Mouse (Mus musculus) left cerebral cortex, adult 11 months (tissue): Measurements from ENCODE around the gene Cd200.
A peak's percentile ranks its signal among the peaks of the same experiment; 100 is the strongest.
"Not testable (repeated sequence)": the region's sequence is repeated elsewhere in the genome, so short reads cannot be mapped to it uniquely, and the experiment has no call there.

Source experiments
- DNase-seq: peaks from one replicate; pipeline ENCODE4 v3.0.0; 2022; ENCODE audit warnings: low spot score

Gene Cd200

GRCm38 (mm10) chr16:45408425-45409063 lies at the start of gene Cd200:
Gene Cd200, minus strand, starts transcription at chr16:45409053.
- DNase-seq, result peak; percentile 42

GRCm38 (mm10) chr16:45454762-45455161 lies 45.9 kb upstream of the Cd200 start:
- no peak for DNase-seq

DNA sequence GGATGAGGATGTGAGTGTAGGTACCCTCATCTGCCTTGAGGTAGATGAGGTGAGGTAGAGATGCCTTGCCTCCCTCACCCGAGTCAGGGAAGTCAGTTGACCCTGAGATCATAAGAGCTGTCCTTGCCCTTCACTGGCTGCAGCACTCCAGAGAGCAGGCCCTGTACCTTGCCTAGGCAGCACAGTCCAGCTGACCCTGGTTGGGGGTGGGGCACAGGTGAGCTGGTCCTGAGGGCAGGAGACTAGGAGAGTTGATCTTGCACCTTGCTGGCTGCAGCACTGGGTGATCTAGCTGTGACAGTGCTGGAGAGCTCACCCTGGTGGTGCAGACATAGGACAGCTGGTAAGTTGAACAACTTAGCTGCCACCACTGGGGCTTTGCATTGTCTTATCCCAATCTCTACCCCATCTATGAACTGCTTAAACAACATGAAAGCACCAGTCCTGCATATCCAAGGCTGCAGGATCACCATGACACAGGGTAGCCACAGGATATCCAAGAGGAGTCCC lies 28.4 kb upstream of the Cd200 start:
- DNase-seq, result no peak

- no peak for DNase-seq
Measured at GRCm38 (mm10) chr16:45435591-45435990, 26.7 kb upstream of the Cd200 start.

GRCm38 (mm10) chr16:45427651-45428050 lies 18.8 kb upstream of the Cd200 start:
- DNase-seq, result no peak

DNA sequence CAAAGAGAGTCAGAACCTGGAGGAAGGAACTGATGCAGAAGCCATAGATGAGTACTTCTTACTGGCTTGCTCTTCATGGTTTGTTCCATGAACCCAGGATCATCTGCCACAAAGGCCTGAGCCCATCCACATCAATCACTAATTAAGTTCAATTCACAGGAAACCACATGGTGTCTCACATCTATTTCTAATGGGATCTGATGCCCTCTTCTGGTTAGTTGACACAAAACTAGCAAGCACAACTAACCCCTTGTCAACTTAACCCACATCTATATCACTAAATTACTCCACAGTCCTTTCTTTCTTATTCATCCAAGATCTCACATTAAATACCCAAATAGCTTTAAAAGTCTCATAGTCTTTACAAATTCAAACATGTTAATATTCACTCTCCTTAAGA lies 4.6 kb upstream of the Cd200 start:
- DNase-seq, result no peak

DNA sequence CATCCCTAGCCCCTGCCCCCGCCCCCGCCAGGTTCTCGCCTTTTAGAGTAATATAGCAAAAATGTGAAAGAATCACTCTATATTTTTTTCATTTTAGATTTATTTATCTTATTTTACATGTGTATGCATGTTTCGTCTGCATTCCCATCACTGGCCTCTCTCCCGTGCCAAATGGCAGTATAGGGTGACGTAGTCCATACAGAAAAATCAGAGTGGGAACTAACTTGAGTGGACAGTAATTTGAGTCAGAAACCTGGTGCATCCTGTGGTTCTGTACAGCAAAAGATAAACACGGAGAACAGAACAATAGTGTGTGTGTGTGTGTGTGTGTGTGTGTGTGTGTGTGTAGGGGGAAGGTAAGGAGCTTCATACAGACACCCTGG lies 202 bp upstream of the Cd200 start:
- DNase-seq, result not testable (repeated sequence)

DNA sequence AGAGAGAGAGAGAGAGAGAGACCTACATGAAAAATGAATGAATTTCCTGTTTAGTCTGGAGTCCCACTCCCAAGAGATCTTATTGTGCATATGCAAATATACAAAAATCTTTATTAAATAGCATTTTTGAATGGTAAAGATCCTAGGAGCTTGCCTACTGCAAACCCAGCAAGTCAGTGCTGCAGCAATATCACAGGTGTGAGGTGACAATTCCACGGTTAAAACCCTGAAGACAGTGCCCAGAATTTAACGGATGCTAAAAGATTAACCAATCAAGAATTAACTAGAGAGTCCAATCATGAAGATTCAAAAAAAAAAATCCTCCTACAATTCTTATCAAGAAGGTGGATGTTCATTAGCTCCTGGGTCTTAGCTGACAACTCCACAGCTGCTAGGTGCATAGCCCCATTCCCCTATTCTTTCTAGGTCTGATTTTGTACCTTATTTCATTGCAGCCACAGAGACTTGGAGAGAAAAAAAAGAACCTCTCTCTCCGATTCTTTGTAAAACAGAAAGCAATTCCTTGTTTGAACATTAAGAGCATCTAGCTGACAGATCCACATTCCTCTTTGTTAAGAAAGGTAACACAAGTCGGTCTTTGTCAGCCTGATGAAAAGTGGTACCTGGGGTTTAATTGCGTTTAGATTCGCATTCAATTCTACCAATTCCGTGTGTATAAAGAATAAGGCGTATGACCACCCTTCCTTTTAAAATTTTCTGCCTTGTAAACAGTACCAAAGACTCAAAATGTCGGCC lies 1.0 kb downstream of the Cd200 start:
- no peak for DNase-seq

GRCm38 (mm10) chr16:45407091-45407490 lies 1.8 kb downstream of the Cd200 start:
- no peak for DNase-seq

DNA sequence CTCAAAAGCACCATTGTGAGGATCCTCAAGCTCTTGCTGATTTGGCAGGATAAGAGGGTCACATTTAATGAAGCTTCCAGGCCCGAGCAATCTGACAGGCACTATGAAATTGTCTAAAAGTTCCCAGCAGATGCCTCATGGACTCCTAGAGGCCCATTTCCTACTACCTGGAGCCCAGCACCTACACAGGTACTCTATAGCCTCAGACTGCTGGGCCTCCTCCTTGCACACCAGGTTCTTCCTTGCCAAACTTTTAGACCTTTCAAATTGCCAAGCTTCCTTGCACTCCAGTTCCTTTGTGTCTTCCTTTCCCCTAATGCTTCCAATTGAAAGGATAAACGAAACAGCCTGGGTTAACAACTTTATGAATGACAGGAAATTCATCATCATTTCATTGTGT lies 5.9 kb downstream of the Cd200 start:
- DNase-seq, result no peak

GRCm38 (mm10) chr16:45402036-45402435 lies 6.8 kb downstream of the Cd200 start:
- DNase-seq, result no peak

DNA sequence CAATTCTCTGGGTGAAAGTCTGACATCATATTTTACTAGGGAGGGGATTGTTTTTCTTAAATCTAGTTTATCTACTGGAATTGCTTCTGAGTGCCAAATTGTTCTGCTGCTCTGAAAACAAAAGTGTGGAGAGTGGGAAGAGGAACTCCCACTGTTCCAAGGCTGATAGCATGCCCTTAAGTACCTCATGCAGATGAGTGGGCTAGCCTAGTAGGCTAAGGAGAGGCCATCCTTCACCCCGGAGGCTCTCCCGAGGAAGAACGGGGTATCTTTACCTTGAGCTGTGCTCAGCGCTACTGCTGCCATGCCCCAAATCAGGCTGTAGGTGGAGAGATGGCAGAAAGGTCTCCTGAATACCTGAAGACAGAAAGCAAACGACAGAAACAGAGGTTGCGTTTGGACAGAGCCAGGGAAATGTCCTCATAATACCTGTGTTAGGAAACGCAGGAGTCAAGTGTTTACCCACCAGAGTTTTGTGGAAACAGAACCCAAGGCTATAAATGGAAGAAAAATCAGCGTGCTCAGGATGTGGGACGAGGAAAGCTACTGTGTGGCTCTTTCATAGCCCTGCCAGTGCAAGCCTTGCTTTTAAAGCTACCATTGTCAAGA lies 8.8 kb downstream of the Cd200 start:
- DNase-seq, result no peak

- no peak for DNase-seq
Measured at GRCm38 (mm10) chr16:45399411-45399810, 9.4 kb downstream of the Cd200 start.

DNA sequence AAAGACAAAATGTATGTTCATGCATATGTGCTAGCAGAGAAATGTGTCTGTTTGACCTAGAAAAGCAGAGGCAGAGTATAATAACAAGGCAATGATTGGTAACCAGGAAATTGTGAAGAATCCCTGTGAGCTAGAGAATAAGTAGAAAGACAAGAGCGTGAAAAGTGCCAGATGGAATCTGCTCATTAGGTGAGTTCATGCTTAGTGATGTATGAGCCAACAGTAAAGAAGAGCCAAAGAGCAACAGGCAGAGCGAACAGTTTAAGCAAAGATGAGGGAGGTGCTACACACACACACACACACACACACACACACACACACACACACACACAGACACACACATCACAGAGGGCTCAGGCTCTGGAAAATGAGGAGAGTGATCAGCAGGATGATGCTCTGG lies 11.4 kb downstream of the Cd200 start:
- DNase-seq, result no peak

GRCm38 (mm10) chr16:45392246-45392645 lies 16.6 kb downstream of the Cd200 start:
- no peak for DNase-seq

- DNase-seq, result no peak
Measured at GRCm38 (mm10) chr16:45391680-45392079, 17.2 kb downstream of the Cd200 start.

DNA sequence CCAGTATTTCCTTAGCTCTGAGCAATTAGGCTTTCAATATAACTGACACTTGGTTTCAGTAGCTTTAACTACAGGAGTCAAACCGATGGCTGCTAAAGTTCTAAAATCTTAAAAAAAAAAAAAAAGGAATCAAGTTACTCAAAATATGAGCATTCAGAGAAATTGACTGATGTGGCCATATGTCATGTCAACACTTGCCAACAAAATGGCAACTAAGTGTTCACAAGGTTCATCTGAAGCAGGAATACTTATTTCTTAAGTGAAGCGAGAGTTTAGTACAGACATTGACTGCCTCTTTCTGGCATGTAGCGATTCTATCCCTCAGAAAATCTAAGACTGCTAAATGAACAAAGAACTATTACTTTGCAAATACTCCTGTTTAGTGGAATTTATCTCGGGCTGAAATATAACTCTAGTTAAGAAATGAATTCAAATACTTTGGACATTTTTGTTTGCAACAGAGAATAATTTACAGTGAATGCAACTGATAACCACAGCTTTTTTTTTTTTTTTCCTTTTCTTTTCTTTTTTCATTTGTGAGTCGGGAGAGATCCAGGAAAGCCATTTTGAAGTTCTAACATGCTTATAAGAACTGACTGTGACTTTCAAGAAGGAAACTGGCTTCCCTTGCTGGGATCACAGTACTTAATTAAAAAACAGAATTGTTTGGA lies 18.4 kb downstream of the Cd200 start:
- DNase-seq, result no peak

- no peak for DNase-seq
Measured at GRCm38 (mm10) chr16:45389833-45390232, 19.0 kb downstream of the Cd200 start.

GRCm38 (mm10) chr16:45389041-45389440 lies 19.8 kb downstream of the Cd200 start:
- DNase-seq, result no peak

GRCm38 (mm10) chr16:45381811-45382210 lies 27.0 kb downstream of the Cd200 start:
- DNase-seq, result no peak

DNA sequence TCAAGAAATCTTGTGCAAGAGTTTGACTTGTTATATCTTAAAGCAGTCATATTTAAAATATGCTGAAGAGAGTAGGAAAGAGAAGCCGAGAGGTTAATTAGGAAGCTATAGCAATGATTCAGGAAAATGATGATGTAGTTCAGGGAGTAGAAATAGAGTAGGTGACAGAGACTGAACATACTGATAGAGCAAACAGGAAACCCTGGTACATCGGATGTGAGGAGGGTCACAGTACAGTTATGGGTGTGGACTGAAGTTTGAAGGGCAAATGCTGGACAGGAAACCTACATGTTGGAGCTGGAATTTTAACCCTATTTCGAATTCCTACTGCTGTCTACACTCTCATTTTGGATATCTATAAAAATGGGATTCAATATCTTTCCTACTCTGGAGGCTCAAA lies 29.9 kb downstream of the Cd200 start:
- DNase-seq, result no peak

GRCm38 (mm10) chr16:45378147-45378943 lies 30.5 kb downstream of the Cd200 start:
- no peak for DNase-seq
